Mouse (Mus musculus): ENCODE measurements around the gene Gm21887.
"Not testable (repeated sequence)": the region's sequence is repeated elsewhere in the genome, so short reads cannot be mapped to it uniquely, and the experiment has no call there.

GRCm38 (mm10) chrX:169981761-169982181 lies 27.7 kb upstream of the Gm21887 start:
- not testable (repeated sequence) for TF ChIP-seq POLR2A (IDR thresholded peaks at IDR 0.05; ENCODE audit: insufficient read length, low read depth); CEBPB (IDR thresholded peaks at IDR 0.05; ENCODE audit: insufficient read depth, poor library complexity, severe bottlenecking); E2F4 (IDR thresholded peaks at IDR 0.05; ENCODE audit: insufficient read depth); MYOD1 (IDR thresholded peaks at IDR 0.05; ENCODE audit: control insufficient read depth in 1 of 3, insufficient read length in 2 of 3, low read depth in 2 of 3); REST (IDR thresholded peaks at IDR 0.05; ENCODE audit: insufficient read depth, insufficient read length); TCF12 (IDR thresholded peaks at IDR 0.05; ENCODE audit: insufficient read depth, poor library complexity, severe bottlenecking); MAX (IDR thresholded peaks at IDR 0.05; ENCODE audit: low read depth)

All from myocyte (in vitro differentiated cells).